Mouse (Mus musculus) hindbrain, embryonic 16.5 days (tissue): ENCODE data around the gene Ly6g5b. TPM values are rescaled to one million over a fixed set of nuclear protein-coding genes. Genes with fewer than 3 reads are reported as not detected.

Experiments used
- ATAC-seq: fragments of 200-750 bp; cut with Nextera tagmentation; 2 replicates; pipeline ENCODE4 v1.8.0; 2017; ENCODE audit warnings: moderate TSS enrichment, moderate library complexity
- H3K27ac ChIP-seq: fragments of 300-500 bp; sonication (generic); 2 replicates; pipeline ENCODE4 v1.5.1; 2014; ENCODE audit warnings: low read depth, mild to moderate bottlenecking, control low read depth, low read length, moderate library complexity
- H3K27me3 ChIP-seq: fragments of 300-500 bp; sonication (generic); replicated peaks from 2 replicates; pipeline ENCODE4 v1.6.1; 2014; ENCODE audit warnings: low read length; ENCODE audit not compliant: control insufficient read depth, insufficient read depth
- H3K36me3 ChIP-seq: fragments of 300-500 bp; sonication (generic); 2 replicates; pipeline ENCODE4 v1.6.1; 2014; ENCODE audit warnings: mild to moderate bottlenecking, low read length, moderate library complexity, mixed read lengths; ENCODE audit not compliant: control insufficient read depth, insufficient read depth
- H3K4me1 ChIP-seq: fragments of 300-500 bp; sonication (generic); 2 replicates; pipeline ENCODE4 v1.6.1; 2014; ENCODE audit warnings: low read depth, low read length; ENCODE audit not compliant: control insufficient read depth, insufficient read depth
- H3K4me2 ChIP-seq: fragments of 300-500 bp; sonication (generic); 2 replicates; pipeline ENCODE4 v1.6.1; 2014; ENCODE audit warnings: mild to moderate bottlenecking, low read length, control low read depth, moderate library complexity
- H3K4me3 ChIP-seq: fragments of 300-500 bp; sonication (generic); 2 replicates; pipeline ENCODE4 v1.5.1; 2014; ENCODE audit warnings: mild to moderate bottlenecking, low read length, control low read depth, moderate library complexity
- H3K9ac ChIP-seq: fragments of 300-500 bp; sonication (generic); 2 replicates; pipeline ENCODE4 v1.6.1; 2014; ENCODE audit warnings: low read depth, mild to moderate bottlenecking, control low read depth, low read length, moderate library complexity
- H3K9me3 ChIP-seq: fragments of 300-500 bp; sonication (generic); 2 replicates; pipeline ENCODE4 v1.6.1; 2014; ENCODE audit warnings: mild to moderate bottlenecking, low read length, moderate library complexity; ENCODE audit not compliant: control insufficient read depth
- WGBS: fragments of 180-500 bp; shearing (Covaris S2); extraction: QIAGEN DNeasy Blood & Tissue Kit; methylation state at CpG from one replicate; pipeline ENCODE4 v1.1.7; 2014; 5-methylcytosine and 5-hydroxymethylcytosine counted together
- polyA plus RNA-seq: library from polyadenylated mRNA; unstranded; fragments of >200 nt; fragmentation: Nextera tagmentation; extraction: Ambion mirVana; gene quantifications from 2 replicates; pipeline ENCODE4 v1.2.1, GENCODE M21; 2015

Ly6g5b gene
- polyA plus RNA-seq, 1 experiment from 2014 or later: 0.93 TPM

GRCm38 (mm10) chr17:35103221-35103690 is 12.0 kb downstream of the Ly6g5b start:
- no peak overlapping the region for H3K4me2 ChIP-seq
- H3K27me3 ChIP-seq: no peaks in the 10 kb centered on the region
- no peak overlapping the region for H3K9ac ChIP-seq
- 70% methylated on average over 6 of the region's 6 CpGs for WGBS
- H3K36me3 ChIP-seq: peaks cover 44% of the 10 kb centered on the region
- no peak for ATAC-seq
- peaks cover 3% of the 10 kb centered on the region for H3K4me1 ChIP-seq
- no peak overlapping the region for H3K27ac ChIP-seq
- H3K9me3 ChIP-seq: no peaks in the 10 kb centered on the region
- no peak overlapping the region for H3K4me3 ChIP-seq

GRCm38 (mm10) chr17:35102299-35102698 is 12.9 kb downstream of the Ly6g5b start:
- peaks cover 45% of the 10 kb centered on the region for H3K36me3 ChIP-seq
- H3K4me2 ChIP-seq: no peak overlapping the region
- ATAC-seq: no peak
- 71% methylated on average over 8 of the region's 8 CpGs for WGBS
- no peaks in the 10 kb centered on the region for H3K27me3 ChIP-seq
- H3K9ac ChIP-seq: no peak overlapping the region
- no peak overlapping the region for H3K27ac ChIP-seq
- H3K9me3 ChIP-seq: no peaks in the 10 kb centered on the region
- no peak overlapping the region for H3K4me3 ChIP-seq
- peaks cover 3% of the 10 kb centered on the region for H3K4me1 ChIP-seq

- Histone ChIP-seq H3K4me3 (no peak overlapping the region), H3K4me2 (no peak overlapping the region), H3K4me1 (peaks cover 2% of the 10 kb centered on the region), H3K27ac (no peak overlapping the region), H3K9me3 (no peaks in the 10 kb centered on the region), H3K36me3 (peaks cover 50% of the 10 kb centered on the region), H3K27me3 (no peaks in the 10 kb centered on the region), H3K9ac (no peak overlapping the region)
- 88% methylated on average over 11 of the region's 11 CpGs for whole genome bisulfite sequencing
- no peak for ATAC-seq
Measured at GRCm38 (mm10) chr17:35101161-35101560, 14.1 kb downstream of the Ly6g5b start.

- no peaks in the 10 kb centered on the region for H3K4me1 ChIP-seq
- H3K9me3 ChIP-seq: no peaks in the 10 kb centered on the region
- no peak overlapping the region for H3K4me2 ChIP-seq
- WGBS: 74% methylated on average over 10 of the region's 10 CpGs
- H3K27me3 ChIP-seq: no peaks in the 10 kb centered on the region
- H3K9ac ChIP-seq: no peak overlapping the region
- H3K4me3 ChIP-seq: no peak overlapping the region
- ATAC-seq: 0 out of 2 replicates have a peak, but pooled peaks have one; percentile 18
- H3K36me3 ChIP-seq: peaks cover 50% of the 10 kb centered on the region
- H3K27ac ChIP-seq: no peak overlapping the region
Measured at GRCm38 (mm10) chr17:35100196-35100765, 14.9 kb downstream of the Ly6g5b start.

GRCm38 (mm10) chr17:35097164-35097655 is 18.0 kb downstream of the Ly6g5b start:
- no peak overlapping the region for H3K27ac ChIP-seq
- ATAC-seq: no peak
- no peak overlapping the region for H3K4me2 ChIP-seq
- no peaks in the 10 kb centered on the region for H3K4me1 ChIP-seq
- no peaks in the 10 kb centered on the region for H3K27me3 ChIP-seq
- H3K9me3 ChIP-seq: no peaks in the 10 kb centered on the region
- 76% methylated on average over 12 of the region's 12 CpGs for WGBS
- H3K36me3 ChIP-seq: peaks cover 55% of the 10 kb centered on the region
- H3K9ac ChIP-seq: no peak overlapping the region
- no peak overlapping the region for H3K4me3 ChIP-seq

- H3K9ac ChIP-seq: no peak overlapping the region
- H3K4me1 ChIP-seq: no peaks in the 10 kb centered on the region
- 86% methylated on average over 11 of the region's 12 CpGs for WGBS
- no peak overlapping the region for H3K4me2 ChIP-seq
- ATAC-seq: no peak
- no peak overlapping the region for H3K27ac ChIP-seq
- no peaks in the 10 kb centered on the region for H3K9me3 ChIP-seq
- peaks cover 52% of the 10 kb centered on the region for H3K36me3 ChIP-seq
- no peaks in the 10 kb centered on the region for H3K27me3 ChIP-seq
- no peak overlapping the region for H3K4me3 ChIP-seq
Measured at GRCm38 (mm10) chr17:35096597-35096996, 18.6 kb downstream of the Ly6g5b start.

GRCm38 (mm10) chr17:35094475-35095365 is 20.5 kb downstream of the Ly6g5b start:
- 94% methylated on average over 15 of the region's 15 CpGs for WGBS
- Histone ChIP-seq H3K36me3 (peaks cover 37% of the 10 kb centered on the region), H3K27me3 (no peaks in the 10 kb centered on the region), H3K4me3 (no peak overlapping the region), H3K9ac (no peak overlapping the region), H3K4me1 (peaks cover 8% of the 10 kb centered on the region), H3K27ac (no peak overlapping the region), H3K9me3 (no peaks in the 10 kb centered on the region), H3K4me2 (no peak overlapping the region)
- no peak for ATAC-seq

GRCm38 (mm10) chr17:35092403-35093198 is 22.6 kb downstream of the Ly6g5b start:
- no peak overlapping the region for H3K9ac ChIP-seq
- peaks cover 8% of the 10 kb centered on the region for H3K4me1 ChIP-seq
- no peak for ATAC-seq
- no peak overlapping the region for H3K4me3 ChIP-seq
- no peaks in the 10 kb centered on the region for H3K9me3 ChIP-seq
- H3K27ac ChIP-seq: no peak overlapping the region
- WGBS: 89% methylated on average over 14 of the region's 14 CpGs
- peaks cover 30% of the 10 kb centered on the region for H3K36me3 ChIP-seq
- no peak overlapping the region for H3K4me2 ChIP-seq
- no peaks in the 10 kb centered on the region for H3K27me3 ChIP-seq
